Mouse (Mus musculus): ENCODE data around the gene 6820408C15Rik. TPM values are rescaled to one million over a fixed set of nuclear protein-coding genes. Genes with fewer than 3 reads are reported as not detected.

6820408C15Rik gene
- polyA plus RNA-seq, 1 experiment, result not detected

GRCm38 (mm10) chr2:152459241-152459640 lies 43.9 kb downstream of the 6820408C15Rik start:
- H3K27ac ChIP-seq (ENCODE audit: insufficient read depth, low read depth, low read length), result no peak overlapping the region
- H3K4me1 ChIP-seq (ENCODE audit: control insufficient read depth, insufficient read depth, low read length), result no peaks in the 10 kb centered on the region
- TF ChIP-seq POLR2A (IDR thresholded peaks at IDR 0.05; ENCODE audit: borderline replicate concordance, low read depth, low read length), result no peak
- no peak for TF ChIP-seq CTCF (IDR thresholded peaks at IDR 0.05; ENCODE audit: low read depth, low read length)
- no peak overlapping the region for H3K4me3 ChIP-seq (ENCODE audit: insufficient read depth, low read length)

GRCm38 (mm10) chr2:152464570-152465150 lies 49.3 kb downstream of the 6820408C15Rik start, which contains the start of gene Defb23:
Gene Defb23, minus strand, starts transcription at chr2:152464620.
- H3K27ac ChIP-seq (ENCODE audit: insufficient read depth, low read depth, low read length), result no peak within 1 kb of the TSS
- H3K4me3 ChIP-seq (ENCODE audit: insufficient read depth, low read length), result no peak within 1 kb of the TSS
- H3K4me1 ChIP-seq (ENCODE audit: control insufficient read depth, insufficient read depth, low read length), result no peaks in the 10 kb centered on the region
- TF ChIP-seq CTCF (IDR thresholded peaks at IDR 0.05; ENCODE audit: low read depth, low read length) (no peak), POLR2A (IDR thresholded peaks at IDR 0.05; ENCODE audit: borderline replicate concordance, low read depth, low read length) (no peak)

GRCm38 (mm10) chr2:152470973-152471372 lies 55.6 kb downstream of the 6820408C15Rik start:
- Histone ChIP-seq H3K27ac (ENCODE audit: insufficient read depth, low read depth, low read length) (no peak overlapping the region), H3K4me1 (ENCODE audit: control insufficient read depth, insufficient read depth, low read length) (no peaks in the 10 kb centered on the region), H3K4me3 (ENCODE audit: insufficient read depth, low read length) (no peak overlapping the region)
- no peak for TF ChIP-seq POLR2A (IDR thresholded peaks at IDR 0.05; ENCODE audit: borderline replicate concordance, low read depth, low read length)
- no peak for TF ChIP-seq CTCF (IDR thresholded peaks at IDR 0.05; ENCODE audit: low read depth, low read length)

GRCm38 (mm10) chr2:152472434-152472833 lies 57.0 kb downstream of the 6820408C15Rik start:
- Histone ChIP-seq H3K4me3 (ENCODE audit: insufficient read depth, low read length) (no peak overlapping the region), H3K4me1 (ENCODE audit: control insufficient read depth, insufficient read depth, low read length) (no peaks in the 10 kb centered on the region), H3K27ac (ENCODE audit: insufficient read depth, low read depth, low read length) (no peak overlapping the region)
- no peak for TF ChIP-seq POLR2A (IDR thresholded peaks at IDR 0.05; ENCODE audit: borderline replicate concordance, low read depth, low read length)

- no peak for TF ChIP-seq POLR2A (IDR thresholded peaks at IDR 0.05; ENCODE audit: borderline replicate concordance, low read depth, low read length)
- TF ChIP-seq CTCF (IDR thresholded peaks at IDR 0.05; ENCODE audit: low read depth, low read length), result no peak
- Histone ChIP-seq H3K4me1 (ENCODE audit: control insufficient read depth, insufficient read depth, low read length) (peaks cover 7% of the 10 kb centered on the region; the same call in 1 of the 2 replicates), H3K27ac (ENCODE audit: insufficient read depth, low read depth, low read length) (no peak within 1 kb of the TSS), H3K4me3 (ENCODE audit: insufficient read depth, low read length) (no peak within 1 kb of the TSS)
Observed at GRCm38 (mm10) chr2:152476763-152477162, 61.4 kb downstream of the 6820408C15Rik start, which contains the start of gene Defb20. Gene Defb20, plus strand, starts transcription at chr2:152477063.

- H3K4me3 ChIP-seq (ENCODE audit: insufficient read depth, low read length), result no peak overlapping the region
- no peak overlapping the region for H3K27ac ChIP-seq (ENCODE audit: insufficient read depth, low read depth, low read length)
- H3K4me1 ChIP-seq (ENCODE audit: control insufficient read depth, insufficient read depth, low read length), result peaks cover 8% of the 10 kb centered on the region; the same call in 1 of the 2 replicates
- TF ChIP-seq POLR2A (IDR thresholded peaks at IDR 0.05; ENCODE audit: borderline replicate concordance, low read depth, low read length) (no peak), CTCF (IDR thresholded peaks at IDR 0.05; ENCODE audit: low read depth, low read length) (no peak)
Observed at GRCm38 (mm10) chr2:152480881-152481280, 65.5 kb downstream of the 6820408C15Rik start.

GRCm38 (mm10) chr2:152481726-152482125 lies 66.3 kb downstream of the 6820408C15Rik start:
- Histone ChIP-seq H3K27ac (ENCODE audit: insufficient read depth, low read depth, low read length) (no peak overlapping the region), H3K4me3 (ENCODE audit: insufficient read depth, low read length) (no peak overlapping the region), H3K4me1 (ENCODE audit: control insufficient read depth, insufficient read depth, low read length) (peaks cover 8% of the 10 kb centered on the region; the same call in 1 of the 2 replicates)
- no peak for TF ChIP-seq CTCF (IDR thresholded peaks at IDR 0.05; ENCODE audit: low read depth, low read length)
- TF ChIP-seq POLR2A (IDR thresholded peaks at IDR 0.05; ENCODE audit: borderline replicate concordance, low read depth, low read length), result no peak

GRCm38 (mm10) chr2:152487024-152487423 lies 71.6 kb downstream of the 6820408C15Rik start:
- H3K4me3 ChIP-seq (ENCODE audit: insufficient read depth, low read length), result no peak overlapping the region
- H3K4me1 ChIP-seq (ENCODE audit: control insufficient read depth, insufficient read depth, low read length), result peaks cover 2% of the 10 kb centered on the region; the same call in 1 of the 2 replicates
- H3K27ac ChIP-seq (ENCODE audit: insufficient read depth, low read depth, low read length), result no peak overlapping the region
- TF ChIP-seq POLR2A (IDR thresholded peaks at IDR 0.05; ENCODE audit: borderline replicate concordance, low read depth, low read length) (no peak), CTCF (IDR thresholded peaks at IDR 0.05; ENCODE audit: low read depth, low read length) (no peak)

- Histone ChIP-seq H3K27ac (ENCODE audit: insufficient read depth, low read depth, low read length) (no peak within 1 kb of the TSS), H3K4me1 (ENCODE audit: control insufficient read depth, insufficient read depth, low read length) (peaks cover 2% of the 10 kb centered on the region; the same call in 1 of the 2 replicates), H3K4me3 (ENCODE audit: insufficient read depth, low read length) (no peak within 1 kb of the TSS)
- no peak for TF ChIP-seq CTCF (IDR thresholded peaks at IDR 0.05; ENCODE audit: low read depth, low read length)
- TF ChIP-seq POLR2A (IDR thresholded peaks at IDR 0.05; ENCODE audit: borderline replicate concordance, low read depth, low read length), result no peak
Observed at GRCm38 (mm10) chr2:152490038-152490437, 74.7 kb downstream of the 6820408C15Rik start, which contains the start of gene Defb22. Gene Defb22, minus strand, starts transcription at chr2:152490138.

GRCm38 (mm10) chr2:152493151-152493550 lies 77.8 kb downstream of the 6820408C15Rik start:
- Histone ChIP-seq H3K4me3 (ENCODE audit: insufficient read depth, low read length) (no peak overlapping the region), H3K4me1 (ENCODE audit: control insufficient read depth, insufficient read depth, low read length) (no peaks in the 10 kb centered on the region)
- TF ChIP-seq POLR2A (IDR thresholded peaks at IDR 0.05; ENCODE audit: borderline replicate concordance, low read depth, low read length), result no peak
- TF ChIP-seq CTCF (IDR thresholded peaks at IDR 0.05; ENCODE audit: low read depth, low read length), result no peak

More at GRCm38 (mm10) chr2:152493151-152493550, 77.8 kb downstream of the 6820408C15Rik start:
- H3K27ac ChIP-seq (ENCODE audit: insufficient read depth, low read depth, low read length), result no peak overlapping the region

Other genes with a start within 250 kb of the 6820408C15Rik start
- 73.6 and 75.1 TPM in 2 replicates for gene Csnk2a1, start 188.7 kb upstream of the 6820408C15Rik start, polyA plus RNA-seq (2012; ENCODE audit: insufficient read depth, insufficient read length, missing spikeins)
- 60.1 and 63.6 TPM in 2 replicates for gene Tbc1d20, start 121.8 kb upstream of the 6820408C15Rik start, polyA plus RNA-seq (2012; ENCODE audit: insufficient read depth, insufficient read length, missing spikeins)
- gene Rbck1, start 82.9 kb upstream of the 6820408C15Rik start, polyA plus RNA-seq (2012; ENCODE audit: insufficient read depth, insufficient read length, missing spikeins), result 55.3 and 57.2 TPM in 2 replicates
- gene Trib3, start 71.6 kb upstream of the 6820408C15Rik start, polyA plus RNA-seq (2012; ENCODE audit: insufficient read depth, insufficient read length, missing spikeins), result 1.5 and 1.9 TPM in 2 replicates
- not detected in 2 replicates for gene Nrsn2, start 38.9 kb upstream of the 6820408C15Rik start, polyA plus RNA-seq (2012; ENCODE audit: insufficient read depth, insufficient read length, missing spikeins)
- 0.44 and 0.51 TPM in 2 replicates for gene Sox12, start 17.5 kb upstream of the 6820408C15Rik start, polyA plus RNA-seq (2012; ENCODE audit: insufficient read depth, insufficient read length, missing spikeins)
- 2.0 and 2.3 TPM in 2 replicates for gene Zcchc3, start 560 bp upstream of the 6820408C15Rik start, polyA plus RNA-seq (2012; ENCODE audit: insufficient read depth, insufficient read length, missing spikeins)
- gene Defb23, start 49.0 kb downstream of the 6820408C15Rik start, polyA plus RNA-seq (2012; ENCODE audit: insufficient read depth, insufficient read length, missing spikeins), result not detected in 2 replicates
- not detected in 2 replicates for gene Defb20, start 61.5 kb downstream of the 6820408C15Rik start, polyA plus RNA-seq (2012; ENCODE audit: insufficient read depth, insufficient read length, missing spikeins)
- gene Defb22, start 74.6 kb downstream of the 6820408C15Rik start, polyA plus RNA-seq (2012; ENCODE audit: insufficient read depth, insufficient read length, missing spikeins), result not detected in 2 replicates
- gene Defb26, start 96.1 kb downstream of the 6820408C15Rik start, polyA plus RNA-seq (2012; ENCODE audit: insufficient read depth, insufficient read length, missing spikeins), result not detected in 2 replicates
- not detected in 2 replicates for gene Defb28, start 102.7 kb downstream of the 6820408C15Rik start, polyA plus RNA-seq (2012; ENCODE audit: insufficient read depth, insufficient read length, missing spikeins)
- not detected in 2 replicates for gene Defb29, start 124.5 kb downstream of the 6820408C15Rik start, polyA plus RNA-seq (2012; ENCODE audit: insufficient read depth, insufficient read length, missing spikeins)
- gene Gm17416, start 153.8 kb downstream of the 6820408C15Rik start, polyA plus RNA-seq (2012; ENCODE audit: insufficient read depth, insufficient read length, missing spikeins), result not detected in 2 replicates
- gene Defb21, start 157.2 kb downstream of the 6820408C15Rik start, polyA plus RNA-seq (2012; ENCODE audit: insufficient read depth, insufficient read length, missing spikeins), result not detected in 2 replicates
- gene Defb19, start 164.7 kb downstream of the 6820408C15Rik start, polyA plus RNA-seq (2012; ENCODE audit: insufficient read depth, insufficient read length, missing spikeins), result not detected in 2 replicates
- gene Defb45, start 183.8 kb downstream of the 6820408C15Rik start, polyA plus RNA-seq (2012; ENCODE audit: insufficient read depth, insufficient read length, missing spikeins), result not detected in 2 replicates
- gene Defb36, start 188.7 kb downstream of the 6820408C15Rik start, polyA plus RNA-seq (2012; ENCODE audit: insufficient read depth, insufficient read length, missing spikeins), result not detected in 2 replicates
- gene Defb25, start 207.5 kb downstream of the 6820408C15Rik start, polyA plus RNA-seq (2012; ENCODE audit: insufficient read depth, insufficient read length, missing spikeins), result not detected in 2 replicates
- gene Rem1, start 211.4 kb downstream of the 6820408C15Rik start, polyA plus RNA-seq (2012; ENCODE audit: insufficient read depth, insufficient read length, missing spikeins), result not detected in 2 replicates